Mouse (Mus musculus) lung, embryonic 15.5 days (tissue): ENCODE measurements around the gene Trim14. TPM values are rescaled to one million over a fixed set of nuclear protein-coding genes. Genes with fewer than 3 reads are reported as not detected.

Experiments used
- ATAC-seq: fragments of 200-750 bp; cut with Nextera tagmentation; 2 replicates; pipeline ENCODE4 v1.8.0; 2017; ENCODE audit warnings: moderate number of reproducible peaks, borderline replicate concordance; ENCODE audit not compliant: low FRiP score, low TSS enrichment; ENCODE audit errors: extremely low read depth
- H3K27ac ChIP-seq: fragments of 300-500 bp; sonication (generic); 2 replicates; pipeline ENCODE4 v1.5.1; 2015; ENCODE audit warnings: moderate library complexity, mild to moderate bottlenecking, inconsistent platforms
- H3K27me3 ChIP-seq: fragments of 300-500 bp; sonication (generic); 2 replicates; pipeline ENCODE4 v1.6.1; 2015; ENCODE audit warnings: inconsistent platforms
- H3K36me3 ChIP-seq: fragments of 300-500 bp; sonication (generic); 2 replicates; pipeline ENCODE4 v1.6.1; 2015; ENCODE audit warnings: inconsistent platforms
- H3K4me1 ChIP-seq: fragments of 300-500 bp; sonication (generic); 2 replicates; pipeline ENCODE4 v1.6.1; 2015; ENCODE audit warnings: inconsistent platforms
- H3K4me2 ChIP-seq: fragments of 300-500 bp; sonication (generic); 2 replicates; pipeline ENCODE4 v1.6.1; 2015; ENCODE audit warnings: inconsistent platforms, mild to moderate bottlenecking, moderate library complexity
- H3K4me3 ChIP-seq: fragments of 300-500 bp; sonication (generic); 2 replicates; pipeline ENCODE4 v1.5.1; 2015; ENCODE audit warnings: mild to moderate bottlenecking, inconsistent platforms
- H3K9ac ChIP-seq: fragments of 300-500 bp; sonication (generic); 2 replicates; pipeline ENCODE4 v1.6.1; 2015; ENCODE audit warnings: inconsistent platforms
- H3K9me3 ChIP-seq: fragments of 300-500 bp; sonication (generic); 2 replicates; pipeline ENCODE4 v1.6.1; 2016; ENCODE audit warnings: inconsistent platforms
- WGBS: fragments of 180-500 bp; shearing (Covaris S2); methylation state at CpG from one replicate; pipeline ENCODE4 v1.1.7; 2015; 5-methylcytosine and 5-hydroxymethylcytosine counted together
- polyA plus RNA-seq: library from polyadenylated mRNA; unstranded; fragments of >200 nt; fragmentation: Nextera tagmentation; extraction: Ambion mirVana; gene quantifications from 2 replicates; pipeline ENCODE4 v1.2.1, GENCODE M21; 2015

Trim14 gene
- polyA plus RNA-seq, 1 experiment from 2014 or later, result 2.7 TPM

DNA sequence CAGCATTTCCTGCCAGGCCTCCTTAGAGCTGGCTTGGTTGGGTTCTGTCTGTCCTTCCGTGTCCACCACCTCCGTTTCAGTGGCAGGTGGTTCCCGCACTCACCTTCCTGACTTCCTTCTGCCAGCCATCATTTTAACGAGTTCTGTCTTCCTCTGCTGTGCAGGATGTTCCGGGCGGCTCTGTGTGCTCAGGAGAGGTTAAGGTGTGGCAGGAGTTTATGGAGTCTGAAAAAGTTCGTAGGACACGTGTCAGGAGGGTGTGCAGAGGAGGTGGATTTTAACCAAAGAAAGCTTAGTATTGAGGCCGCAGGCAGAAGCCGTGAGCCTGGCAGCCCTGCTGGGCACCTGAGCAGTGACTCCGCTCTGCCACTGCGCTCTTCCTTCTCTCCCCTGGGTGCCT is 40.4 kb downstream of the Trim14 start:
- Histone ChIP-seq H3K4me2 (no peak overlapping the region), H3K27me3 (no peaks in the 10 kb centered on the region), H3K4me1 (peaks cover under 1% of the 10 kb centered on the region; the same call in 1 of the 2 replicates), H3K36me3 (peaks cover 56% of the 10 kb centered on the region), H3K9me3 (no peaks in the 10 kb centered on the region), H3K27ac (no peak overlapping the region), H3K4me3 (no peak overlapping the region), H3K9ac (no peak overlapping the region)
- ATAC-seq, result no peak
- WGBS, result 90% methylated on average over 12 of the region's 12 CpGs

GRCm38 (mm10) chr4:46493071-46493470 is 42.9 kb downstream of the Trim14 start:
- 94% methylated on average over 6 of the region's 6 CpGs for WGBS
- Histone ChIP-seq H3K4me2 (no peak overlapping the region), H3K4me3 (no peak overlapping the region), H3K27me3 (no peaks in the 10 kb centered on the region), H3K4me1 (peaks cover 13% of the 10 kb centered on the region; the same call in 1 of the 2 replicates), H3K27ac (no peak overlapping the region), H3K9me3 (no peaks in the 10 kb centered on the region), H3K9ac (no peak overlapping the region), H3K36me3 (peaks cover 42% of the 10 kb centered on the region)
- no peak for ATAC-seq

DNA sequence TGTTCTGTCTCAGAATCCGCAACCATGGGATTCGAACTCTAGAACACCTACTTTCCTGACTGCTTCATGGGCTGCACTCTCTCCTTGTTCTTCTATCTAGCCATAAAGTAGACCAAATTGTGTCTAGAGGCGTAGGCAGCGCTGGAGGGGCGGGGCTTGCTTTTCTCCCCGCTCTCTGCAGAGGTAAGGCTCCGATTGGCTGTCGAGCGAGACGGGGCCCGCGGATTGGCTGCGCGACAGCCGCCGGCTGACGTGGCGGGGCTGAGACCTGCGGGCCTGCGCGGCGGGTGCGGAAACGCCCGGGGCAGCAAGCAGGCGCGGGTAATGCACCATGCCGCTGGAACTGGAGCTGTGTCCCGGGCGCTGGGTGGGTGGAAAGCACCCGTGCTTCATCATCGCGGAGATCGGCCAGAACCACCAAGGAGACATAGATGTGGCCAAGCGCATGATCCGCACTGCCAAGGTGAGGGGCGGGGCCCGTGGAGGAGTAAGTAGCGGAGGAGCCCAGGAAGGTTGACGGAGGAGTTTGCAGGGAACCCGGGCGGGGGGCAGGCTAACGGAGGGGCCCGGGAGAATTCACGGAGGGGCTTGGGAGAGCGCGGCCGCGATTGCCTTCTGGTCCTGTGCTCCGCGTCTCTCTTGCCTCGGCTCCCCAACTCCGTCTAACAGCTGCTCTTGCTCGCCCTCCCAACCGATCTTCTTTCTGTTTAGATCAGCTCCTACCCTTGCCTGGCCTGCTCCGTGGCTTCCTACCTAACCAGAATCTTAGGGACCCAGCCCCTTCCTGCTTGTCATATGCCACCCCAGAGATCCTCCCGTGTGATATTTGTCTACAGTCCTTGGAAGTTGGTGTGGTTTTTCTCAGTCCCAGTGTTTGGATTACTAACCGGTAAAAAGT is 46.7 kb downstream of the Trim14 start, which contains the start of gene Nans:
Nans (plus strand) TSS at position 221 of the 898 bp plus-strand sequence.
- H3K4me1 ChIP-seq, result peaks cover 19% of the 10 kb centered on the region
- peak; percentile 98 for ATAC-seq

DNA sequence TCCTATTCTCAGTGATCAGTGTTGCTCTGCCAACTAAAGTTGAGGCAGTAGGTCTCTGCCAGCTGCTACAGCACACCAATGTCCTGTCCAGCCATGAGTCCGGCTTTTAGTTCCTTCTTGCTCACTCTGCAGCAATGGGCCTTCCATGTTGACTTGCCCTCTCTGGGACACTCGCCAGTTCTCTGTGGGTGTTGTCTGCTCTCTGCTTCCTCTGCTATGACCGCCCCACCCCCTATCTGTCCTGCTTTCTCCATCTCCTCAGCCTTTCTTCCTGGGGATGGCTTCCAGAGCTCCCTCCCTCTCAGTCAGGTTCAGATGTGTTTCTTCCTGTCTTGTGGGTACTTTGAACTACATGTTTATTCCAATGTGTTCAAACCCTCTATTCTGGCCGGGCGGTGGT is 48.6 kb downstream of the Trim14 start:
- H3K27me3 ChIP-seq, result no peaks in the 10 kb centered on the region
- H3K4me3 ChIP-seq, result no peak overlapping the region
- H3K9ac ChIP-seq, result no peak overlapping the region
- peaks cover 19% of the 10 kb centered on the region for H3K4me1 ChIP-seq
- no peak for ATAC-seq
- H3K9me3 ChIP-seq, result no peaks in the 10 kb centered on the region
- no peak overlapping the region for H3K4me2 ChIP-seq
- 80% methylated on average over 5 of the region's 5 CpGs for WGBS
- no peak overlapping the region for H3K27ac ChIP-seq
- H3K36me3 ChIP-seq, result peaks cover 5% of the 10 kb centered on the region; the same call in 1 of the 2 replicates

More for the DNA sequence above, 46.7 kb downstream of the Trim14 start, which contains the start of gene Nans:
- no peaks in the 10 kb centered on the region for H3K9me3 ChIP-seq
- H3K4me2 ChIP-seq, result peak within 1 kb of the TSS; percentile 62
- H3K27ac ChIP-seq, result peak within 1 kb of the TSS; percentile 77
- WGBS, result under 1% methylated on average over 55 of the region's 58 CpGs
- peak within 1 kb of the TSS; percentile 82 for H3K4me3 ChIP-seq
- H3K9ac ChIP-seq, result peak within 1 kb of the TSS; percentile 78
- H3K36me3 ChIP-seq, result peaks cover 23% of the 10 kb centered on the region
- H3K27me3 ChIP-seq, result no peaks in the 10 kb centered on the region

- H3K9ac ChIP-seq, result no peak overlapping the region
Observed at GRCm38 (mm10) chr4:46485696-46486417, 50.1 kb downstream of the Trim14 start.

GRCm38 (mm10) chr4:46479081-46479480 is 56.9 kb downstream of the Trim14 start:
- H3K27ac ChIP-seq, result no peak overlapping the region
- H3K9ac ChIP-seq, result no peak overlapping the region
- no peak for ATAC-seq
- H3K4me2 ChIP-seq, result no peak overlapping the region
- no peaks in the 10 kb centered on the region for H3K9me3 ChIP-seq
- 87% methylated on average over 2 of the region's 2 CpGs for WGBS
- H3K27me3 ChIP-seq, result no peaks in the 10 kb centered on the region
- no peaks in the 10 kb centered on the region for H3K4me1 ChIP-seq
- peaks cover 24% of the 10 kb centered on the region for H3K36me3 ChIP-seq
- H3K4me3 ChIP-seq, result no peak overlapping the region

More at GRCm38 (mm10) chr4:46485696-46486417, 50.1 kb downstream of the Trim14 start:
- H3K27me3 ChIP-seq, result no peaks in the 10 kb centered on the region
- peaks cover 19% of the 10 kb centered on the region for H3K4me1 ChIP-seq
- ATAC-seq, result no peak
- no peak overlapping the region for H3K4me2 ChIP-seq
- no peaks in the 10 kb centered on the region for H3K9me3 ChIP-seq
- 33% methylated on average over 14 of the region's 14 CpGs for WGBS
- H3K4me3 ChIP-seq, result no peak overlapping the region
- no peaks in the 10 kb centered on the region for H3K36me3 ChIP-seq
- H3K27ac ChIP-seq, result peak overlapping the region; percentile 37; the same call in 1 of the 2 replicates

GRCm38 (mm10) chr4:46475101-46475500 is 60.8 kb downstream of the Trim14 start:
- peaks cover 61% of the 10 kb centered on the region for H3K36me3 ChIP-seq
- H3K4me1 ChIP-seq, result no peaks in the 10 kb centered on the region
- 87% methylated on average over 5 of the region's 5 CpGs for WGBS

DNA sequence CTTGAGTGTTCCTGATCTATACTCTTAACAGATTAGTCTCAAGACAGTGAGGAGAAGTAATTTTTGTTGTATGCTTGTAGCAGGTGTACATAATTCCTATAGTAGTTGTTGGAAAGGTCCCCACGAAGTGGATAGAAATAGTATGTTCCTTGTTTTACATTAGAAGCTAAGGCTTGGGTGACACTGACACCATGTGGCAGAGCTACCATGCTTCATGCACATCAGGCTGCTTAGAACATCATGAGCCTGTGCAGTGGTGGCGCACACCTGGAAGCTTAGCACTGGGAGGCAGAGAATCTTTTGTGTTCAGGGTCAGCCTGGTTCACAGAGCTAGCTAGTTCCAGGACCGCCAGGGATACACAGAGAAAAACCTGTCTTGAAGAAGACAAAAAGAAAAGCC is 70.2 kb downstream of the Trim14 start:
- H3K27ac ChIP-seq, result no peak overlapping the region
- ATAC-seq, result no peak
- no peaks in the 10 kb centered on the region for H3K27me3 ChIP-seq
- no peak overlapping the region for H3K4me3 ChIP-seq
- H3K36me3 ChIP-seq, result peaks cover 96% of the 10 kb centered on the region
- no peaks in the 10 kb centered on the region for H3K4me1 ChIP-seq
- 89% methylated on average over 3 of the region's 3 CpGs for WGBS
- no peak overlapping the region for H3K9ac ChIP-seq
- H3K9me3 ChIP-seq, result no peaks in the 10 kb centered on the region
- H3K4me2 ChIP-seq, result no peak overlapping the region

More at GRCm38 (mm10) chr4:46475101-46475500, 60.8 kb downstream of the Trim14 start:
- no peak overlapping the region for H3K4me2 ChIP-seq
- H3K9ac ChIP-seq, result no peak overlapping the region
- no peak overlapping the region for H3K27ac ChIP-seq
- no peak overlapping the region for H3K4me3 ChIP-seq
- no peak for ATAC-seq
- no peaks in the 10 kb centered on the region for H3K27me3 ChIP-seq
- H3K9me3 ChIP-seq, result no peaks in the 10 kb centered on the region

DNA sequence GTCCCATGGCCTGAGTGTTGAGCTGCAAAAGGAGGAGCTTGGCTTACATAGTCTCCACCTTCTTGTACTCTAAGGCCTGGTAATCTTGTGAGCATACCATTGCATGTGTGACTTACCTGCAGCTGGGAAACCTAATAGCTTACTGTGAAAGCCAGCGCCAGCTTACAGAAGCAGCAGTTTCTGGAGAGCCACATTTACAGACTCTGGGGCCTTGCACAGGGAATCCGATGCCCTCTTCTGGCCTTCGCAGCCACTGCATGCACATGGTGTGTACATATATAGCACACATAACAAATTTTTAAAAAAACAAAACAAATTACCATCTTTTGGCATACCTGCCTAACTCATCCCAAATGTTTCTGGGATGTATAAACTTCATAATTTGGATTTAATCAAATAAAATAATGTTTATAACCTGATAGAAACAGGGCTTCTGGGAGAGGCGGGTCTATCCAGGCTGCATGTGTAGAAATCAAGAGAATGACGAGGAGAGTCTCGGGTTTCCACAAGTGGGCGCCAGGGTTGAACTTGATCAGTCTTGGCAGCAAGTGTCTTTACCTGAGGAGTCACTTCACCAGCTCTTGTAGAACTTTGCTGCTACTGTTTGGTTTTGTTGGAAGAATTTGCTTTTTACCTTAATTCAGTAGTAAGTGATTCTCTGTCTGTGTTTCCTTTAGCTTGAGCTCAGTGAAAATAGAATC is 72.7 kb downstream of the Trim14 start:
- peaks cover 80% of the 10 kb centered on the region for H3K36me3 ChIP-seq
- no peak overlapping the region for H3K4me3 ChIP-seq
- WGBS, result 76% methylated on average over 7 of the region's 7 CpGs
- no peaks in the 10 kb centered on the region for H3K9me3 ChIP-seq
- H3K27me3 ChIP-seq, result no peaks in the 10 kb centered on the region
- no peak; the same call in 1 of the 2 replicates for ATAC-seq
- H3K9ac ChIP-seq, result no peak overlapping the region
- no peaks in the 10 kb centered on the region for H3K4me1 ChIP-seq
- no peak overlapping the region for H3K27ac ChIP-seq
- H3K4me2 ChIP-seq, result no peak overlapping the region

DNA sequence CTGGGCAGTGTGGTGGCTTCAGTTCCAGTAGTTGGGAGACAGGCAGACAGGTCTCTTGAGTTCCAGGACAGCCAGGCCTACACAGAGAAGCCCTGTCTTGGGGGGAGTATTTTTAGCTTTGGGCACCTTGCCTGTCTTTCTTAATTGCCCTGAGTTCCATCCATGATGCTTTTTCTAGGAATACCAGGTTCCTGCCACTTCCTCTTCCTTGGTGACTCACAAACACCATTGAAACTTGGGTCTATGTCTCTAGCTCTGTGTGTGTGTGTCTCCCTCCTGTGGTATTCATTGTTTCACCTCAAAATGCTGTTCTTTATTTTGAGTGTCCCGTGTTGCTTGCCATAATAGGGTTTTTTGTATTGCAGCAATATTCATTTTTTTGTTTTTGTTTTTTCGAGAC is 77.5 kb downstream of the Trim14 start:
- ATAC-seq, result no peak
- H3K4me1 ChIP-seq, result peaks cover 31% of the 10 kb centered on the region
- WGBS, result 92% methylated on average over 2 of the region's 2 CpGs

DNA sequence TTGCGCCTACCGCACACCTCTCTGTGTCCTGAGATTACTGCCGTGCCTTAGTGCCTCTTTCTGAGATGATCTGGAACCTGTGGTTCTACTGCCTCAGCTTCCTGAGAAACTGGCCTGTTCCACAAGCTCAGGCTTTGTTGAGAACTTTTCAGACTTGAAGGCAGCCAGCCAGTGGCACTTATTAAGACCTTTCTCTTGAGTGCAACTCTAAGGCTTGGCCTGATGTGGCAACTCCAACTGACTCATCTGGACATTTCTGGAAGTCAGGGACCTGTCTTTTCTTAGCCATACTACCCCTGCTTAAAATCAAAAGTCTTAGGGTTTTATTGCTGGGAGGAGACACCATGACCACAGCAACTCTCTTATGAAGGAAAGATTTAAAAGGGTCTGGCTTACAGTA is 78.8 kb downstream of the Trim14 start:
- Histone ChIP-seq H3K36me3 (peaks cover 22% of the 10 kb centered on the region), H3K4me1 (peaks cover 39% of the 10 kb centered on the region), H3K27me3 (no peaks in the 10 kb centered on the region), H3K27ac (no peak overlapping the region), H3K4me2 (no peak overlapping the region), H3K4me3 (no peak overlapping the region), H3K9ac (no peak overlapping the region), H3K9me3 (no peaks in the 10 kb centered on the region)
- ATAC-seq, result no peak
- WGBS, result 94% methylated on average over 3 of the region's 3 CpGs

More for the DNA sequence above, 77.5 kb downstream of the Trim14 start:
- Histone ChIP-seq H3K9ac (no peak overlapping the region), H3K4me2 (no peak overlapping the region), H3K9me3 (no peaks in the 10 kb centered on the region), H3K27me3 (no peaks in the 10 kb centered on the region), H3K4me3 (no peak overlapping the region), H3K27ac (no peak overlapping the region), H3K36me3 (peaks cover 34% of the 10 kb centered on the region)
